Mouse (Mus musculus): Measurements from ENCODE around the gene 4921539E11Rik. TPM values are rescaled to one million over a fixed set of nuclear protein-coding genes. Genes with fewer than 3 reads are reported as not detected.

The 4921539E11Rik gene
- polyA plus RNA-seq, 1 experiment from 2014 or later: not detected

DNA sequence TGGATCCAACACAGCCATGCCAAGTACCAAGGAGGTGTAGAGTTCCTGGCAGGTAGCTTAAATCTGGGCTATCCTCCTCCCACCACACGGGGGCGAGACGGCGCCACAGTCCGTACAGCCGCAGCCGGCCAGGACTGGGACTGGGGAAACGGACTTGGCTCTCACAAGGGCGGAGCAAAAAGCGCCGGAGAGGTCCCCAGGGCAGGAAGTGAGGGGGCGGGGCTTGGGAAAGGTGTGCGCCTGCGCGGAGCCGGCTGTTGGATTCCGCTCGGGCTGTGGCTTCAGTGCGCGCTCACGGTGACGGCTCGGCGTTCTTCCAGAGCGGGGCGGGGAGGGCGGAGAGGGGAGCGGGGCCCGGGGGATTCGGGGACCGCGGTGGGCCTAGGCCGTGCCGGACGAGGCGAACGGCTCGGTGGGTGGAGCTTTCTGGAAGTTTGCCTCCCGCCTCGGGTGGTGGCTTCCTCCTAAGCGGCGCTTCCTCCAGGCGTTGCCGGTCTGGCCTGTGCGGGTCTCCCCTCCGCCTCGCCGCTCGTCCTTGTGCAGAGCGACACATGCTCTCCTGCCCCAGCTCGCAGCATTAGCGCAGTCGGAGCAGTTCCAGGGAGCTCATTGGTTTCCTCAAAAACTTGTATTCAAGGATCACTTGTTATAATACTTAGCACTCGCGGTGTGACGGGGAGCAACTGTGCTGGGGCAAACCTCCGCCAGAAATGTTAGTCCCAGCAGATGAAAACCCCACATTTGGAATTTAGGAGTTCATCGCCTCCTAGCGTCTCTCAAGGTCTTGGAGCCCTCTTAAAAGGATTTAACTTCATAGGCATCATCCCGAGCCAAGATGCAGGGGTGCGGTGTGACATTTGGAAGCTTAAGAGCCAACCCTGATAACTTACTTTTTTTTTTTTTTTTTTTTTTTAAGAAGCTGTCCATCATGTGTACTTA lies 23.2 kb upstream of the 4921539E11Rik start, which contains the start of gene Oma1:
Gene Oma1, plus strand, starts transcription at position 226 of the 939 bp plus-strand sequence.
- Histone ChIP-seq H3K36me3 (ENCODE audit: control insufficient read depth, insufficient read depth, low read length) (no peaks in the 10 kb centered on the region), H3K9ac (ENCODE audit: low read length) (peak within 1 kb of the TSS; percentile 74), H3K4me2 (ENCODE audit: low read length) (peak within 1 kb of the TSS; percentile 64), H3K27ac (ENCODE audit: low read depth, low read length) (peak within 1 kb of the TSS; percentile 96), H3K27me3 (replicated peaks; ENCODE audit: control insufficient read depth, insufficient read depth, low read length) (no peaks in the 10 kb centered on the region), H3K9me3 (replicated peaks; ENCODE audit: control insufficient read depth, low read length) (no peaks in the 10 kb centered on the region), H3K4me3 (ENCODE audit: low read depth, low read length) (peak within 1 kb of the TSS; percentile 58), H3K4me1 (ENCODE audit: control insufficient read depth, insufficient read depth, low read length) (peaks cover 10% of the 10 kb centered on the region; the same call in 1 of the 2 replicates)
- ATAC-seq (peak; percentile 98), DNase-seq (ENCODE audit: low spot score) (peak; percentile 98)
- WGBS: under 1% methylated on average over 60 of the region's 61 CpGs

DNA sequence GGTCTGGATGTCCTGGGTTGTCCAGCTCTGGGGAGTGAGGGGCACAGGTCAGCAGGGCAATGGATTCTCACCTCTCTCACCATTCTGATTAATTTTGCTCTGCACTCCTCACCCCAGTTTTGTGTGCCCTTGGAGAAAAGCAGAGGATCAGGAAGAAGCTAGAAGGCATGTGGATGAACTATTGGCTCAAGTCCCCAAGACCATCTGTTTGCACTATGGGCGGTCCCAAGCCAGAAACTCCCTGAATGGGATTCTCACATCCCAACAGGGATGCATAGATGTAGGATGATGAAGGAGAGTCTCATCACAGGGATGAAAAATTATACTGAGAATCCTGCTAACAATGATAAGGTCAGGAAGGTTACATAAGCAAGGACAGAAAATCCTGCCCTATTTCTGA lies 13.2 kb upstream of the 4921539E11Rik start:
- WGBS: 90% methylated on average over 1 of the region's 1 CpGs
- DNase-seq (ENCODE audit: low spot score) (no peak), ATAC-seq (no peak)

DNA sequence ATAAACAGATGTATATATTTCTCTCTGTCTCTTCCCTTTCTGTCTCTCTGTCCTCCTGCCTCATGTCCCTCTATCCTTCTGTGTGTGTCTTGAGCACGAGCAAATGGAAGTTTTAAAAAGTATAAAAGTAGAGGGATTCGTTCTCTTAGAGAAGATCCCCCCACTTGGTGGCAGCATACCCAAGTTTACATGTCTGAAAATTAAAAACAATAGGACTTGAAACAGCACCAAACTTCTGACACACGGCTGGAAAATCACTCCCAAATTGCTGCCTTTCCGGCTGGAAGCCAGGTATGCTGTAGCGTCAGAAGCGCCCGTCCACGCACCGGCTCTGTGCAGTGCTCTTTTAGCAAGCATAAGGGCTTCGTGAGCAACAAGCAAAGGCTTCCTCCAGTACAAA lies 8.7 kb upstream of the 4921539E11Rik start:
- 72% methylated on average over 10 of the region's 10 CpGs for WGBS
- Histone ChIP-seq H3K4me2 (ENCODE audit: low read length) (no peak overlapping the region), H3K4me3 (ENCODE audit: low read depth, low read length) (no peak overlapping the region), H3K9ac (ENCODE audit: low read length) (no peak overlapping the region), H3K36me3 (ENCODE audit: control insufficient read depth, insufficient read depth, low read length) (no peaks in the 10 kb centered on the region), H3K27me3 (replicated peaks; ENCODE audit: control insufficient read depth, insufficient read depth, low read length) (no peaks in the 10 kb centered on the region), H3K27ac (ENCODE audit: low read depth, low read length) (no peak overlapping the region), H3K9me3 (replicated peaks; ENCODE audit: control insufficient read depth, low read length) (no peaks in the 10 kb centered on the region), H3K4me1 (ENCODE audit: control insufficient read depth, insufficient read depth, low read length) (no peaks in the 10 kb centered on the region)
- ATAC-seq: no peak
- DNase-seq (ENCODE audit: low spot score): peak; percentile 21

More for the DNA sequence above, 13.2 kb upstream of the 4921539E11Rik start:
- H3K9me3 ChIP-seq (replicated peaks; ENCODE audit: control insufficient read depth, low read length): no peaks in the 10 kb centered on the region
- H3K27ac ChIP-seq (ENCODE audit: low read depth, low read length): no peak overlapping the region
- H3K36me3 ChIP-seq (ENCODE audit: control insufficient read depth, insufficient read depth, low read length): no peaks in the 10 kb centered on the region
- H3K27me3 ChIP-seq (replicated peaks; ENCODE audit: control insufficient read depth, insufficient read depth, low read length): no peaks in the 10 kb centered on the region
- H3K9ac ChIP-seq (ENCODE audit: low read length): no peak overlapping the region
- H3K4me2 ChIP-seq (ENCODE audit: low read length): no peak overlapping the region
- H3K4me1 ChIP-seq (ENCODE audit: control insufficient read depth, insufficient read depth, low read length): no peaks in the 10 kb centered on the region
- no peak overlapping the region for H3K4me3 ChIP-seq (ENCODE audit: low read depth, low read length)

DNA sequence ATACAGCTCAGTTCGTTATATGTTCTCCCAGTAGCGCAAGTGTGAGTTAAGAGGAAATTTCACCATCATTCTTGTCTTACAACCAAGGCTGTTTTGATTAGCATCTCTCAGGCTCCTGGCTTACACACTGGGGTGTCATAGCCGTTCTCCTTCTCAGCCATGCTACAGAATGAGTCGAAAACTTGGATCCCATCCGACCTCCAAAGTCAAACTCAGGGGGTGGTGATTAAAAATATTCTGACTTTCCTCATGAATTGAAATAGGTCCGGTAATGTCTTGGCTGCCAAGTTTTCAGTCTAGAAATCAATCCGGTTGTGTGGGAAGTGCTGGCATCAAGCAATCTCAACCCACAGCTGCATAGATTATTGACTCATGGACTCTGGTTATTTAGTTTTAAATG lies 2.3 kb downstream of the 4921539E11Rik start:
- H3K9me3 ChIP-seq (replicated peaks; ENCODE audit: control insufficient read depth, low read length): no peaks in the 10 kb centered on the region
- WGBS: 82% methylated on average over 7 of the region's 7 CpGs
- no peaks in the 10 kb centered on the region for H3K36me3 ChIP-seq (ENCODE audit: control insufficient read depth, insufficient read depth, low read length)
- DNase-seq (ENCODE audit: low spot score) (no peak), ATAC-seq (no peak)
- H3K4me2 ChIP-seq (ENCODE audit: low read length): no peak overlapping the region
- no peak overlapping the region for H3K27ac ChIP-seq (ENCODE audit: low read depth, low read length)
- H3K27me3 ChIP-seq (replicated peaks; ENCODE audit: control insufficient read depth, insufficient read depth, low read length): no peaks in the 10 kb centered on the region
- H3K4me1 ChIP-seq (ENCODE audit: control insufficient read depth, insufficient read depth, low read length): no peaks in the 10 kb centered on the region
- H3K4me3 ChIP-seq (ENCODE audit: low read depth, low read length): no peak overlapping the region
- H3K9ac ChIP-seq (ENCODE audit: low read length): no peak overlapping the region

DNA sequence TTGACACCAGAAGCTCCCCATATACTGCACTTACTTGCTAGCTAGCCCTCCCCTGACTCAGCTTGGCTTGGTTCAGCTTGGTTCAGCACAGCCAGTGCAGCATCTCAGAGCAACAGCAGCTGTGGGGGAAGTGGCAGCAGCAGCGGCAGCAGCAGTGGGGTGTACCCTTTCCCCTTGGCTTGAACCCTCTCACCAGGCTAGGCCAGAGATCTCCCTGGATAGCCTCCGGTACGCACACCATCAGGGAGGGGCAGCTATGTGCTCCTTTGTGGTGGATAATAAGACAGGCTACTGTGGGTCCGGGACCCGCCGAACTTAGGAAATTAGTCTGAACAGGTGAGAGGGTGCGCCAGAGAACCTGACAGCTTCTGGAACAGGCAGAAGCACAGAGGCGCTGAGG lies 17.6 kb downstream of the 4921539E11Rik start:
- 83% methylated on average over 7 of the region's 8 CpGs for WGBS
- H3K36me3 ChIP-seq (ENCODE audit: control insufficient read depth, insufficient read depth, low read length): no peaks in the 10 kb centered on the region
- no peak overlapping the region for H3K9ac ChIP-seq (ENCODE audit: low read length)

DNA sequence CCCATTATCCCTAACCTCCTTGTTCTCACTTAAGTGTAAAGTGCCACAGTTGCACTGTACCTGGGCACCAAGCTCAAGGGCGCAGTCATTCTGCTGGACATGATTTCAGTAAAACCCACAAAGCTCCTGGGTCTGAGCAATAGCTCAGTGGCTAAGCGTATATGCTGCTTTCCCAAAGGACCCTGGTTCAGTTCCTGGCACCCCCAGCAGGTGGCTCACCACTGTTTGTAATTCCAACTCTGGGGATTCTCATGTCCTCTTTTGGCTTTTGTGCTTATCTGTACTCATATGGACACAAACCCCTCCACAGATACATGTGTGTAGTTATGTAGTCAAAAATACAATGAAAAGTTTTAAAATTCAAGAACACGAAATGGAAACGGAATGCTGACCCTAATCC lies 21.3 kb downstream of the 4921539E11Rik start:
- Histone ChIP-seq H3K9me3 (replicated peaks; ENCODE audit: control insufficient read depth, low read length) (no peaks in the 10 kb centered on the region), H3K27me3 (replicated peaks; ENCODE audit: control insufficient read depth, insufficient read depth, low read length) (no peaks in the 10 kb centered on the region), H3K4me2 (ENCODE audit: low read length) (no peak overlapping the region), H3K4me1 (ENCODE audit: control insufficient read depth, insufficient read depth, low read length) (no peaks in the 10 kb centered on the region), H3K27ac (ENCODE audit: low read depth, low read length) (no peak overlapping the region), H3K4me3 (ENCODE audit: low read depth, low read length) (no peak overlapping the region), H3K9ac (ENCODE audit: low read length) (no peak overlapping the region), H3K36me3 (ENCODE audit: control insufficient read depth, insufficient read depth, low read length) (no peaks in the 10 kb centered on the region)
- 86% methylated on average over 4 of the region's 4 CpGs for WGBS
- DNase-seq (ENCODE audit: low spot score): no peak
- ATAC-seq: no peak

More for the DNA sequence above, 17.6 kb downstream of the 4921539E11Rik start:
- Histone ChIP-seq H3K9me3 (replicated peaks; ENCODE audit: control insufficient read depth, low read length) (no peaks in the 10 kb centered on the region), H3K27me3 (replicated peaks; ENCODE audit: control insufficient read depth, insufficient read depth, low read length) (no peaks in the 10 kb centered on the region), H3K4me1 (ENCODE audit: control insufficient read depth, insufficient read depth, low read length) (no peaks in the 10 kb centered on the region), H3K4me3 (ENCODE audit: low read depth, low read length) (no peak overlapping the region), H3K4me2 (ENCODE audit: low read length) (no peak overlapping the region), H3K27ac (ENCODE audit: low read depth, low read length) (no peak overlapping the region)
- DNase-seq (ENCODE audit: low spot score): no peak
- ATAC-seq: no peak

DNA sequence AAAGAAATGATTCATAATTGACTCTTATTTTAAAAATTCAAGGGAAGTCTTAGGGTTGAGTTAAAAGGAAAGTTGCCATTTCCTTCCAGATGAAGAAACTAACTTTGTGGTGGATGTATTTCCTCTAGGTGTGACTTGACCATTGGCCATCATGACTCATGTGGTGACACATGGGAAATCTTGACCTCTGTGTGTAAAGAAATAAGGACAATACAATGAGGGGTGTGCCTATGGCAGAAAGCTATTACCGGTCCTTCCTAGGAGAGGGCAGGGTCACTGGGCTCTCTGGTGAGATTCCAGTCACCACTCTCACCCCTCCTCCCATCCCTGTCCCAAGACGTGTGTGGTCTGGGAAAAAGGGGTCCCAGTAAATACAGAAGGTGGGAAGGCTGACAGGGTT lies 25.5 kb downstream of the 4921539E11Rik start:
- no peaks in the 10 kb centered on the region for H3K27me3 ChIP-seq (replicated peaks; ENCODE audit: control insufficient read depth, insufficient read depth, low read length)
- DNase-seq (ENCODE audit: low spot score) (no peak), ATAC-seq (no peak)
- no peak overlapping the region for H3K4me2 ChIP-seq (ENCODE audit: low read length)
- H3K9ac ChIP-seq (ENCODE audit: low read length): no peak overlapping the region
- H3K9me3 ChIP-seq (replicated peaks; ENCODE audit: control insufficient read depth, low read length): no peaks in the 10 kb centered on the region
- H3K4me1 ChIP-seq (ENCODE audit: control insufficient read depth, insufficient read depth, low read length): no peaks in the 10 kb centered on the region
- H3K27ac ChIP-seq (ENCODE audit: low read depth, low read length): no peak overlapping the region
- H3K36me3 ChIP-seq (ENCODE audit: control insufficient read depth, insufficient read depth, low read length): no peaks in the 10 kb centered on the region
- 71% methylated on average over 2 of the region's 2 CpGs for WGBS
- H3K4me3 ChIP-seq (ENCODE audit: low read depth, low read length): no peak overlapping the region

DNA sequence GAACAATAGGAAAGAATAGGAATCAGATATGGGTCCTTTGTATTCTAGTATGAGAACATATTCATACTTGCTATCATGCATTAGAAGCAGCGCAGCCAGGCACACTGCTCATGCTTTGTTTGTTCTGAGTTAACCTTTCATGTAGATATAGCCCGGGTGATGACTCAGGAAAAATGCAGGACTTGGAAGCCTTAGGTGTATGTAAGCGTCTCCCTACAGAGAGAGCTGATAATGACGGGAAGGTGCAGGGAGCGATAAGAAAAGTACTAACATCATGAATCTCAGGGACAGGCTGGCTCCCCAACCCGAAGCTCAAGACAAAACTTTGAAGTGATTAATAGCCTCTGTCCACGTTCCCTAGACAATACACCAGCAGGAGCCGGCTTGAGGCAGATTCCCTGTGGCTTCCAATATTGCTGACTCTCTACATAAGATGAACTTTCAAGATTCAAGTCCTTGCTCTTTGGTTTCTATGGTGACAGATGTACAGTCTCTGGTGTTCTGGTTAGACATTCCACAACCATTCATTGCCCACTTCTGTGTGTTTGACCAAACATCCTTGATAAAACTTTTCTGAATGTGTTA lies 26.8 kb downstream of the 4921539E11Rik start:
- H3K27ac ChIP-seq (ENCODE audit: low read depth, low read length): no peak overlapping the region
- H3K4me1 ChIP-seq (ENCODE audit: control insufficient read depth, insufficient read depth, low read length): no peaks in the 10 kb centered on the region
- WGBS: 44% methylated on average over 8 of the region's 8 CpGs
- H3K27me3 ChIP-seq (replicated peaks; ENCODE audit: control insufficient read depth, insufficient read depth, low read length): no peaks in the 10 kb centered on the region
- H3K4me3 ChIP-seq (ENCODE audit: low read depth, low read length): no peak overlapping the region
- no peak for ATAC-seq
- no peaks in the 10 kb centered on the region for H3K36me3 ChIP-seq (ENCODE audit: control insufficient read depth, insufficient read depth, low read length)
- H3K9ac ChIP-seq (ENCODE audit: low read length): no peak overlapping the region
- no peaks in the 10 kb centered on the region for H3K9me3 ChIP-seq (replicated peaks; ENCODE audit: control insufficient read depth, low read length)
- H3K4me2 ChIP-seq (ENCODE audit: low read length): no peak overlapping the region
- DNase-seq (ENCODE audit: low spot score): peak; percentile 6

DNA sequence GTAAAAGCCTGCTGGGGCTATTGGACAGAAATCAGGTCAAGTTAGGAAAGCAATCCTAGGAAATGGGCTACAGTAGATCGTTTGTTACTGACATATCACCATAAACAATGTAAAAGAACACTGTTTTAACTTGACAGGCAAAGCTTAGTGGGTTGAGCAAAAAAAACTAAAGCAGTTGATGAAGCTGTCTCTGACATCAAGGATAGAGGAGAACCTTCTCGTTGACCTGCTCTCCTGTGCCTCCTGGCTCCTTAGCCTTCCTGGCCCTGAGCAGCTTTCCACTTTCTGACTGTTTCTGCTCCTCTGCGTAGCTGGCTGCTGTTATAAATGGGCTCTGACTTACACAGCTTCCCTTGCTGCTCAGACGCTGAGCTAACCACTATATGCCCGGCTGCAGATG lies 27.3 kb downstream of the 4921539E11Rik start:
- H3K4me3 ChIP-seq (ENCODE audit: low read depth, low read length): no peak overlapping the region
- no peaks in the 10 kb centered on the region for H3K36me3 ChIP-seq (ENCODE audit: control insufficient read depth, insufficient read depth, low read length)
- H3K4me1 ChIP-seq (ENCODE audit: control insufficient read depth, insufficient read depth, low read length): no peaks in the 10 kb centered on the region
- H3K27ac ChIP-seq (ENCODE audit: low read depth, low read length): no peak overlapping the region
- no peak overlapping the region for H3K9ac ChIP-seq (ENCODE audit: low read length)
- no peak for DNase-seq (ENCODE audit: low spot score)
- WGBS: 82% methylated on average over 5 of the region's 5 CpGs
- no peaks in the 10 kb centered on the region for H3K9me3 ChIP-seq (replicated peaks; ENCODE audit: control insufficient read depth, low read length)
- no peak overlapping the region for H3K4me2 ChIP-seq (ENCODE audit: low read length)
- no peaks in the 10 kb centered on the region for H3K27me3 ChIP-seq (replicated peaks; ENCODE audit: control insufficient read depth, insufficient read depth, low read length)
- no peak for ATAC-seq

All from forebrain, embryonic 14.5 days (tissue).